Mouse (Mus musculus): ENCODE measurements around the gene Atxn1. TPM values are rescaled to one million over a fixed set of nuclear protein-coding genes. Genes with fewer than 3 reads are reported as not detected.

Atxn1 gene
- 10 to 100 TPM; 40.3 to 60.6 (median 42.9) TPM for total RNA-seq (2022)

DNA sequence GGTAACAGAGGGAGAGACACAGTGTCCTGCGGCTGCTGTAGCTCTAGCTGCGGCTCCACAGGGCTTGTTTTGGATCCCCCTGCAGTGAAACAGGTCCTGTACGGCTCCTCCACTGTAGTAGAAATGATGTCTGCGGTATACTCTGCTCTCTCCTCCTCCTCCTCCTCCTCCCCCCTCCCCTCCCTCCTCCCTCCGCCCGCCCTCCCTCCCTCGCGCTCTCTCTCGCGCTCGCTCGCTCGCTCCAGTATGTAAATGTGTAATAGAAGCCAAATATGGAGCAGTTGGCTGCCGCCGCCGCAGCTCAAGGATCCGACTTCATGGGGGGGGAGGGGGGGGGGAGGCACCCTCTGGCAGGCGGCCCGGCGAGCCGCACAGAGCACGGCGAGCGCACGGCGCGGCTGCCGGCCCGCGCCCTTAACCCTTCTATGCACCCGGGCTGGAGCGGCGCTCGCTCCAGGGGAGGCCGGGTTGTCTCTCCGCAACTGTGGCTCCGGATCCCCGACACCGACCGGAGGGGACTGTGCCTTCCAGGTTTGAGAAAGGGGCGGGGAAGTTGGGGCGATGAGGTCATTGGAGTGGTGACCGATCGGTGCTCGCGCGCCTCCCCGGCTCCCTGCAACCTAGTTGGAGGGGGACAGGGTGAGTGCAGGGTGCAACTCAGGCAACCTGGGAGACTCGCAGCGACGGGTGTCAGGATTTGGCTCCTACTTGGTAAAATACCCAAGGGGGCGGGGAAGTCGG is at the start of gene Atxn1:
Gene Atxn1, minus strand, starts transcription at position 156 of the 741 bp plus-strand sequence.
- peak; percentile 66 to 78 for DNase-seq (ENCODE audit: low spot score in 2 of 2)

DNA sequence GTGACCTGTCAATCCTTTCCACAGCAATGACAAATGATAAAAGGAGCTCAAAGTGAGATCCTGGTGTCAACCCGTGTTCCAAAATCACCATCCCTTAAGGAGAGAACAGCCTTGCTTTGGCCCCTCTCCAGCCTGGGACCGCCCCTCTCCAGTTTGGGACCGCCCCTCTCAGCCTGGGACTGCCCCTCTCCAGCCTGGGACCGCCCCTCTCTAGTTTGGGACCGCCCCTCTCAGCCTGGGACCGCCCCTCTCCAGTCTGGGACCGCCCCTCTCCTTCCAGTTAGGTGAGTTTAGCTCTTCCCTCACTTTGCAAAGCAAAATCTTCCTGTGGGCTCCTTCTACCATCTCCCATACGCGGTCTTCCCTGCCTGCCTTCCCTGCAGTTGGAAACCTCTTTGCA is 46.4 kb upstream of the Atxn1 start:
- DNase-seq (ENCODE audit: low spot score in 2 of 2): no peak

DNA sequence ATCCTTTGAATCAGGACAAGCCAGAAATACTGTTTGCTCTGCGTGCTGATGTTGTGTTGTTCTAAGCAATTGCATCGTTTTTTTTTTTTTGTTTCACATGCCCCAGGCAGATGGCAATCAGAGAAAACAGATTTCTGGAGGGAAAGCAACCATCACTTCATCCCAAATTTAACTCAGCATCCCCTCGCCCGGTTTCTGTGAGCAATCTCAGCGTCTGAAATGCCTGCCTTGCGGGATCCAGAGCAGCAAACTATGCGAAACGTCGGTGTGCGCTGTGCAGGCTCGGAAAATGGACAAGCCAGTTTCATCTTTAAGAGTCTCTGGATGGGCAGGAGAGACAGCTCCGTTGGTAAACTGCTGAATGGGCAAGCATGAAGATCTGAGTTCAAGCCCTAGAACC is 45.3 kb upstream of the Atxn1 start:
- no peak for DNase-seq (ENCODE audit: low spot score in 2 of 2)

DNA sequence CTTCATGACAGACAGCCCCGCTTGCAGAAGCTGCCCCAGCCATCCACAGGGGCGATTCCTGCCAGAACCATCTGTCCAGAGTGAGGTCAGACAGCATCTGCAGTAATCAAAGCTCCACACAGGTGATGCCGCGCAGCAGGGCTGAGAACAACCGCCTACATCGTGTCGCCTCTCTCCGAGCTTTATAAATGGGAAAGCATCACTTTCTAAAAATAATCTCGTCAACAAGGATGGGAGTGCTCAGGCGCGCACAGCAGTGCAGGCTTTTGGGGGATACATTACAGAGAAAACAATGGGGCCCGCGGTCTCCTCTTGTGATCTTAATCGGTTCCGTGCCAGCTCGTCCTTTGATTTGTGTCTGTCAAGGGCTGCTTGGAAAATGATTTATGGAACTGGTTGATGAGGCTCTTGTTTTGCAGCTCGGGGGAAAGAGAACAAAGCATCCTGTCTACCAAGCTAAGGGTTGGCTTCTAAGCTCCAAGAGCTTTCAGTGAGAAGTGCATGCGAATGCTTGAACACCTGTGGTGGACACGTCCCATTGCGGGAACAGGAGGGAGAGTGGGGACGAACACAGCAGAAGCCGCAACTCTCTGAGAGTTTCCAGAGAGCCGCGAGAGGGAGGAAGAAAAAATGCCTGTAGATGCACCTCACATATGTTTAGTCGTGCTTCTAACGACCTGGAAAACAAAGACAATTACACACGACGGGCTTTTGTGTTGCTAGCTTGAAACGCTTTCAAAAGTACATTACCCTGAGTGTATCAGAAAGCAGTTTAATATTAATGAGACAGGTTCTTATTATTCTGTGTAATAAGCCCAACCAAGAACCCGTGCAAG is 44.2 kb upstream of the Atxn1 start:
- no peak for DNase-seq (ENCODE audit: low spot score in 2 of 2)

DNA sequence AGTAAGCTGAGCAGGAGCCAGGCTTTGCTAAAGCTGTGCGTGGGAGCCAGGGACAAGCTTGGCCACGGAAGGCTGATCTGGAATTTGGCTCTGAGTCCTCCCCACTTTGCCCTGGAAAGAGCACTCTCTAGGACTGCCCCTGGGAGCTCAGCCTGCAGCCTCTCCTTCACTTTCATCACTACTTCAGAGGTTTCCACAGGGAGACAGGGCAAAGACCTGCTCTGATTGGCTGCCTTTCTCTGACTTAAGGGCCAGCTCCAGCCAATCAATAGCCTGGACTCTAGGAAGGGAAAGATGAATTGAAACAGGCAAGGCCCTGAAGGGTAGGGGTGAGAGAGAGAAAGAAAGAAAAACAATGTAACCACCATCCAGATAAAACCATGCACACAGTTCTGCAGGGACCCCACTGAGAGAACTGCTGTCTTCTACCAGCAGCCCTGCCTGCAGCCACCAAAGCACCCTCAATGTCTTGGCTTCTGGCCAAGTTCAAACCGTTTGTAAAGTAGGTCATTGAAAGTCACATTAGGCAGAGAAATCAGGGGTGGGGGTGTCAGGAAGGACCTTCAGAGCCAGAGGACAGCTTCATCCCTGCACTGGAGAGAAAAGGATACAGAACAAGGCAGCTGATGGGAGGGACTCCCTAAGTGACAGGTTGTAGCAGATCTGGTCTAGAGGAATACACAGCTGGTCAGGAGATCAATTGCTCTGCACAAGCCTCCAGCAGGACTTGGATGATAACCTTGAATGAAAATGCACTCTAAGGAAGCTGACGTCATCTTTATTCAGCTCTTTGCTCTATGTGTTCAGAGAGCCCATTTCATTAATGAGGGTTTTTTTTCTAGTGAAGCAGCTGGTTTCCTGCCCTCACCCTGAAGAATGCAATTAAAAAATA is 41.6 kb upstream of the Atxn1 start:
- peak in 1 of 2 experiments; percentile 28 for DNase-seq (ENCODE audit: low spot score in 2 of 2)

DNA sequence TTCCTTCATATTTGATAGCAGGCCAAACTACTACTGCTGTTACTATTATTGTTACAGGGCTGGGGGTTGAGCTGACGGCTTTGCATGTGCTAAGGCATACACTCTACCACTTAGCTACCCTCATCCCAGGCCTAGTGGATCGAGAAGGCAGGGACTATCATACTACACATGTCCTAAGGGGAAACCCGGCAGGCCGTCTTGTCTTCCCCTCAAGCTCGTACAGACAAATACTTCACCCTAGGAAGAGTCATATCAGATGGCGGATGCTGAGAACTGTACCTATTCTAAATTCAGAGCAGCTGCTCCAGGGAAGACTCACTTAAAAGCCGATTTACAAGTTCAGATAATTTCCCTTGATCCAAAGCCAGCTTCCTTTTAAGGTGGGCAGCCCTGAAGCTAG is 40.8 kb upstream of the Atxn1 start:
- no peak for DNase-seq (ENCODE audit: low spot score in 2 of 2)

DNA sequence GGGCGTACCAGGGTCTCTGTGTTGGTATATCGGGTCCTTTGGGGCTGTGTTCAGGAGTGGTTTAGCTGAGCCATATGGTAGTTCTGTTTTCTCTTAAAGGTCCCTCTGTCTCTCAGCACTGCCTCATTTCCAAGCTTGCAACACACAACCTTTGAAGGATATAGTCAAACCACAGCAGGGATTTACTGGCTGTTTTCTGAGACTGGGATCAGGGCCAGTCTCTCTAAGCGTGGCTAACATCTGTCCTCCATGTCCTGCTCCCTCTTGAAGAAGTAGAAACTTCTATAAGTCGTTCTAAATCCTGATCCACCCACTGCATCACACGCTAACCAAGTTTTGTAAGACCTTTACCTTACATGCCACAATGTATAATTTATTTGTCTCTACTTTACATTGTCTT is 36.5 kb upstream of the Atxn1 start:
- DNase-seq (ENCODE audit: low spot score in 2 of 2): no peak

DNA sequence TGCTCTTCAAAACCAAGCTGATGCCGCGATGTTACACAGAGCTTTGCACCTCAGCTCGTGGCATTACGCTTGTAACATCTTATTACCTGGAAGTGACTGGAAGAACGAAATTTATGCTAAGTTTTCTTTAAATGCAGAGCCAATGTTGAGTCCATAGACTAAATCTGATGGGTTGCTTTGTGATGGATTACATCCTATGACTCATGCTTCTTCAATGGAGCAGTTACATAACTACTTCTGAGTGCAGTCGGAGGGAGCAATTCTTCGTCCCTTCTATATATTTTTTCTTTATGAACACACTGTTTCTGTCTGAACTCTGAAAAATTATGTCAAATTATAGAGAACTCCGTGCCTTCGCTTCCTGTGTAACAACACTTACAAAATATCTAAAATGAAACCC is 28.1 kb upstream of the Atxn1 start:
- no peak for DNase-seq (ENCODE audit: low spot score in 2 of 2)

DNA sequence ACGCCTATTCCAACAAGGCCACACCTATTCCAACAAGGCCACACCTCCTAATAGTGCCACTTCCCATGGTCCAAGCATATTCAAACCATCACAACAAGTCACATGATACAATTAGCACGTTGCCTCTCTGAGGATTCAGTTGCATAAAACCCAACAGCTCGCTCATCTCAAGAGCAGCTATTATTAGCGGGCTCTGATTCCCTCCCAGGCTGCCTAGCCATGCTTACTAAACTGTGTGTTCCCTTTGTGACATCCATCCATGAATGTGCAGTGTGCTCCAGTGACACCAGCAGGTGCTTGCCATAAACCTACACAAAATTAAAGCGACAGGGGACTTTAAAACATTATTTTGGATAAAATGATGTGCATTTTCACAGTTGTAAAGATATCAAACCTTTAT is 25.7 kb upstream of the Atxn1 start:
- DNase-seq (ENCODE audit: low spot score in 2 of 2): no peak

DNA sequence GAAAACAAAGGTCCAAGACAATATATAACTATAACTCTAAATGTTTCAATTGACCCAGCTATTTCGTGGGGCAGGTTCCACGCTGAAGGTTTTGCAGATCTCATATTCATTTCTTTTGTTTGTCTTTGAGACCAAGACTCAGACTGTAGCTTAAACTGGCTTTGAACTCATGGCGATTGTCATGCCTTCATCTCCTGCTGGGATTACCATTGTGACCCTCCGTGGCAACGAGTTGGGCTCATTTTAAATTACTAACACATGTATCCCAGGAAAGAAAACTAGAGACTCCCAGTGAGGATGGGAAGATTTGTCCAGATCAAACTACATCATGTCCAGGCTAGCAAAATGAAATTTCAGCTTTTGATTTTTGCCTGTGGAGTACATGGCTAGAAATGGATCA is 14.4 kb upstream of the Atxn1 start:
- DNase-seq (ENCODE audit: low spot score in 2 of 2): no peak

DNA sequence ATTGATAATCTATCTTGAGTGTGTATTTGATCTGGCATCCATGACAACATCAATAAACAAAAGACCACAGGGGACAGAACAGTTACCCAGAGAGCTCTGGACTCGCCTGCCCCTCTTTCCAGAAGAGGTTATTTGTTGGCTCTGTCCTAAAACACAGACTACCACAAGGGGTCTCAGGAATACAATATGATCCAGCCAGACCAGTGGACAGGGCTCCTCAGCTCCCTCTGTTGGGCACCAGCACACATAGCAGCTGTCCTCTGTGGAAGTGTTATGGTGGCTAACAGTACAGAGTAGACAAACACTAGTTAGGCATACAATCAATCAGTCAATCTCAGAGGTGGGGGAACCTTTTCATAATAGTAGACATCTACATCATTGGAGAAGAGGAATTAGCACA is 12.1 kb upstream of the Atxn1 start:
- DNase-seq (ENCODE audit: low spot score in 2 of 2): no peak

DNA sequence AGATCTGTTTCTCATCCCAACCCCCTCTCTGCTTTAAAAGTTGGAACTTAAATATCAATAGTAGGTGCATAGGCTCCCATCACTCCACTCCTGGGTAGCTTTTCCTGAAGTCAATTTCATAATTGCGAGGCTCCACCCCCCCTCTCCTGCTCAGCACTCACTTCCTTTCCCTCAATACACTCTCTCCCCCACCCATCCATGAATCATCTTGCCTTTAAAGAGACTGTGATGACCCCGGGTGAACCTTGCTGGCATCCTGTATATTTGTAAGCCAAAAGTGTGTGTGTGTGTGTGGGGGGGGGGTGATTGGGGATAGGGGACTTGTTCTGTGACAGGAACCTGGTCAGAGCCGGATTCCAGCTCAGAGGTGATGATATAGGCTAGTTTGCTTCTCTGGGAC is 9.8 kb upstream of the Atxn1 start:
- no peak for DNase-seq (ENCODE audit: low spot score in 2 of 2)

DNA sequence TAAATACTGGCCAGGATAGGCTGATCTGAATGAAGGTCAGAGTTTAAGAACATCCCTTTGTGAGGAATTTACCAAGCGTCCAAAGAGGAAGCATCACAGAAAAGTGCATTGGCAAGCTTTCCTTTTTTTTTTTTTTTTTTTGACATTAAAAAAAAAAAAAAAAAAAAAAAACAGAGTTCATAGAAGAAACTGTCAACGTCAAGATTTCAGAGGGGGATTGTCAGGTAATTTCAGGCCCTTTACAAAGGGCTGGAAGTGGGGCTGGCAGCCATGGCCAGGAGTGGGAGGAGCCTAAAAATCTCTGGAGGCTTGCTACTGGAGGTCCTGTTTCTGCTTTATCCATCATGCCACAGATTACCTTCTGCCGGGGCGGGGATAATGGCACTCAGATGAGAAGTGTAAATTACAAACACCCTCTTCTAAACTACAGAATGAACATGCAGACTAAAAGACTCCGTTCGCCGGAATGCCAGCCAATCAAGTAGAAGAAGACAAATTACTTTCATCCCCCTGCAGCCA is 9.2 kb upstream of the Atxn1 start:
- no peak for DNase-seq (ENCODE audit: low spot score in 2 of 2)

DNA sequence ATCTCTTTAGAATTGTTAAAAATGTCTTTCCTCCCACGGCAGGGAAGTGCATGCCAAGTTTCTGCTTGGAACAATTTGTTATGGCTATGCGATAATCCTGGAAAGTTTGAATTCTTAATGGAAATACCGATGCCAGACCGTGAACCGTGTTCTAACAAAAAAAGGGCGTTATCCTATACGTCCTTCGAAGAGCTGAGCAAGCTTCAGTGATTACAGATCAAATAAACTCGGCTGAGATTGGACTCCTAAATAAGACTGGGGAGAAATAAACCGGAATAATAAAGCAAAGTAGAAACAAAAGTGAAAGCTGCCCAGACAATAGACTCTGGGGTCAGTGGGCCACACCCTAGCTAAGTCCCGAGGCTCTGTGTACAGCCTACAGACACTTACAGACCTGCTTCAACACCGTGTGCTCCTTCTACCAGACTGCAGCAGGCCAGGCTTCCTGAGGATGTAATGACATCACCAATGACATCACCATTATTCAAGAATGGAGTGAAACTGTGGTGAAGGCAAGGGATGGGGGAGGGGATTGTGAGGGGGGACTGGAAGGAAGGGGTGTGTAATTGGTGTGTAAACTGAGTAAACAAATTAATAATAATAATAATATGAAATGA is 6.2 kb upstream of the Atxn1 start:
- no peak for DNase-seq (ENCODE audit: low spot score in 2 of 2)

DNA sequence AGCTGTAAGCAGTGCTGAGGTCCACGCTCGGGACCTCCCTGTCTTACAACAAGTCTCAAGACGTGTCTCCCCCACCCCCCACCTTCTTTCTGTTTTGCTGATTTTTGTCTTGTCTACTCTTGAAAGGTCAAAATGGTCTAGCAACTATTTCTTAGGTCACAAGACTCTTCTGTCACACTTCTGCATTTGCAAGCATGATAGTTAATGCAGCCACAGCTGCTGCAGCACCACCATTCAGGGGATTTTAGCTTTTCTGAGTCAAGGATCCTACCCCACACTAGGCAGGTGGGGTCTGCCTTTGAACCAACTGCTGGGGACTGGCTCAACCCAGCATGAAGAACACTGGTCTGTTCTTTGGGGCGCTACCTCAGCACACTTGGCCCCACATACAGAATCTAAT is 3.4 kb upstream of the Atxn1 start:
- DNase-seq (ENCODE audit: low spot score in 2 of 2): no peak

DNA sequence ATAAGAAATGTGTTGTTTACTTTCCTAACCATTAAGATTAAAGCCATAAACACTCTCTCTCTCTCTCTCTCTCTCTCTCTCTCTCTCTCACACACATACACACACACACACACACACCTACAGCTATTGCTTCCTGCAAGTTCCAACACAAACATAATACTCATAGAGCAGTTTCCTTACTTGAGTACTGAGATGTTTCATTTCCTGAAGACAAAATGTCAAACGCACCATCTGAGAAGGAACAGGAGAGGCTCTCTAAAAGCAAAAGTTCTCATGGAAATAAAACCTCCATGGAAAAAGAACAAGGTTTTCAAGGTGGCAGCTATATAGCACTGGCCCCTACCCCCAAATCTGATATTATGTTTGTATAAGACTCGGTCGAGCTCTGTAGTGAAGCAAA is 2.6 kb upstream of the Atxn1 start:
- no peak for DNase-seq (ENCODE audit: low spot score in 2 of 2)

DNA sequence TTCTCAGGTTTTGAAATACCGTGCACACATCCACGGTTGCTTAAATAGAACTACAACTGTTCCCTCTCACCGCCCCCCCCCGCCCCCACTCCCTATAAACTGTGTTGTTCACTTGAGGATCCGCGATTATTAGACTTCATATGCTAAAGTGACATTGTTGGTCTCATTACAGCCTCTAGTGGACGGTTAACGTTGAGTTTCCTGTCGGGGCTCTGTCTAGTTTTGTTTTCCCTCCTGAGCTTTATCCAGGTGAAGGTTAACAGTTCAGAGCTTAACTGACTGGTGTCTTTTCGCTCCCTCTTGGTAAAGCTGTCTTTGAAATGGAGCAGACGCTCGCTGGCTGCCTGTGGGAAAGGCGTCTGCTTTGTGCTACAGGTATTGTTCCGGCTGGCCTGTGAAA is 1.8 kb upstream of the Atxn1 start:
- no peak for DNase-seq (ENCODE audit: low spot score in 2 of 2)

DNA sequence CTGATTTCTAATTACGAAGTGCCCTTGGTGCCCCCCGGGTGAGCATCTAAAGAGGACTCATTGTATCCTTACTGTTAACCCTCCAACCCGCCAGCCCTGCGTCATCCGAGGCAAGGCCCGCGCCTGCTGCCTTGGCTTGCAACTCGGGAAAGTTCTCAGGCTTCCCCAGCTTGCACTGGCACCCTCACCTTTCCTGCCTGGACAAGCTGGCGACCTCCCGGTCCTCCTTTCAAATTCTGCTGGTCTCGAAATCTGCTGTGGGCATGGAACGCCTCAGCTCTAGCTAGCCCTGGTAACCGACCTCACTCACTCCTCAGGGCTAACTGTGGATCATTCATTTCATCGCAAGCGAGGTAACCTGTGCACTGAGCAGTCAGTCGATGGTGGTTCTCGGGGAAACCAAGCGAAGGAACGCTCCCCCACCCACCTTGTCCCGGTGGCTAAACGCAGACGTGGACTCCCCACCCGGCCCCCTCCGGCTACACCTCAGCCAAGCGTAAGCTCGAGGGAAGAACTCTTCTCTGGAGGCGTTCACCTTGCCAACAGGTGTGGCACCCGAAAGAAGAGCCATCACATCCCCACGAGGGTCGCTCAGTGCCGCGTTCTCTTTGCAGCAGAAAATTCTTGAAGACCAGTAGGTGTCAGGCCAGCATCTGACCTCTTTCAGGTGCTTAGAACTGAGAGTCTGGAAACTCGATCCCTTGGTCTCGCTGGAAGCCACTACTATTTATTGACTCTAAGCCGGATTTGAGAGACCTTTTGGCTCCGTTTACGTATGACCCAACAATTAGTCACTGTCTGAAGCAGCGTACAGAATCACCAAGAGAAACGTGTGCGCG is 1.0 kb upstream of the Atxn1 start:
- DNase-seq (ENCODE audit: low spot score in 2 of 2): no peak

DNA sequence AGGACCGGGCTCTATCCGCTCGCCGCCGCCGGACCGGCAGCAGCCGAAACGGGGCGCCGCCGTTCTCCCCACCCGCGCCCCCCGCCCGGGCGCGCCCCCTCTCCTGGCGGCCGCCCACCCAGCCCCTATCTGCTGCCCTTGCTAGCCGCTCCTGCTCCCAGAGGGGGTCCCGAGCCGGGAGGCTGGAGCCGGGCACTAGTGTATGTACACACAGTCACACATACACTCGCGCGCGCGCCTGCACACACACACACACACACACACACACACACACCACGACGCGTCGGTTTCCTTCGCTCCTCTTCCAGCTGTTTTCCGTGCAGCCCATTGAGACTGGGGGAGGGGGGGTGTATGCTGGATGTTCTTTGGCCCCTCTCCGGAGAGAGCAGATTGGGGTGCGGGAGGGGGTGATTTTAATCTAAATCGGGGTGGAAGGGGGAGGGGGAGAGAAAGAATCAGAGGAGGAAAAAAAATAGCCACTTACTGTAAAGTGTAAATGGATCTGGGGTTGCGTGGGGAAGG is 416 bp downstream of the Atxn1 start:
- DNase-seq (ENCODE audit: low spot score in 2 of 2): peak; percentile 24 to 43
